Mouse (Mus musculus): Measurements from ENCODE around the gene Grip2. TPM values are rescaled to one million over a fixed set of nuclear protein-coding genes. Genes with fewer than 3 reads are reported as not detected.

The Grip2 gene
- polyA plus RNA-seq, 1 experiment from 2014 or later: 1.0 TPM

GRCm38 (mm10) chr6:91842897-91843627 is 16.0 kb upstream of the Grip2 start:
- WGBS: 3% methylated on average over 46 of the region's 46 CpGs
- Histone ChIP-seq H3K4me2 (ENCODE audit: low read depth, low read length) (peak overlapping the region; percentile 75), H3K9ac (ENCODE audit: low read length) (0 out of 2 replicates have a peak overlapping the region, but pooled peaks have one; percentile 33), H3K4me3 (replicated peaks; ENCODE audit: low read length) (peak overlapping the region; percentile 45), H3K27me3 (ENCODE audit: control insufficient read depth, insufficient read depth, low read length) (peaks cover 55% of the 10 kb centered on the region), H3K4me1 (ENCODE audit: control insufficient read depth, insufficient read depth, low read length) (no peaks in the 10 kb centered on the region; the same call in 1 of the 2 replicates), H3K36me3 (ENCODE audit: control insufficient read depth, insufficient read depth, low read length) (no peaks in the 10 kb centered on the region), H3K9me3 (replicated peaks; ENCODE audit: control insufficient read depth, low read length) (no peaks in the 10 kb centered on the region), H3K27ac (ENCODE audit: low read length) (no peak overlapping the region)
- ATAC-seq (ENCODE audit: insufficient read depth, low FRiP score): no peak

GRCm38 (mm10) chr6:91839010-91839871 is 12.2 kb upstream of the Grip2 start:
- H3K36me3 ChIP-seq (ENCODE audit: control insufficient read depth, insufficient read depth, low read length): no peaks in the 10 kb centered on the region
- no peak for ATAC-seq (ENCODE audit: insufficient read depth, low FRiP score)
- H3K27me3 ChIP-seq (ENCODE audit: control insufficient read depth, insufficient read depth, low read length): peaks cover 38% of the 10 kb centered on the region
- 10% methylated on average over 23 of the region's 23 CpGs for WGBS
- no peaks in the 10 kb centered on the region; the same call in 1 of the 2 replicates for H3K4me1 ChIP-seq (ENCODE audit: control insufficient read depth, insufficient read depth, low read length)
- H3K9ac ChIP-seq (ENCODE audit: low read length): no peak overlapping the region
- no peak overlapping the region for H3K27ac ChIP-seq (ENCODE audit: low read length)
- H3K9me3 ChIP-seq (replicated peaks; ENCODE audit: control insufficient read depth, low read length): no peaks in the 10 kb centered on the region
- H3K4me3 ChIP-seq (replicated peaks; ENCODE audit: low read length): no peak overlapping the region
- no peak overlapping the region for H3K4me2 ChIP-seq (ENCODE audit: low read depth, low read length)

- ATAC-seq (ENCODE audit: insufficient read depth, low FRiP score): no peak
- H3K4me3 ChIP-seq (replicated peaks; ENCODE audit: low read length): no peak overlapping the region
- WGBS: 47% methylated on average over 3 of the region's 3 CpGs
- no peaks in the 10 kb centered on the region for H3K9me3 ChIP-seq (replicated peaks; ENCODE audit: control insufficient read depth, low read length)
- no peak overlapping the region for H3K9ac ChIP-seq (ENCODE audit: low read length)
- no peaks in the 10 kb centered on the region for H3K27me3 ChIP-seq (ENCODE audit: control insufficient read depth, insufficient read depth, low read length)
- no peak overlapping the region for H3K27ac ChIP-seq (ENCODE audit: low read length)
- no peak overlapping the region for H3K4me2 ChIP-seq (ENCODE audit: low read depth, low read length)
- H3K36me3 ChIP-seq (ENCODE audit: control insufficient read depth, insufficient read depth, low read length): no peaks in the 10 kb centered on the region
- H3K4me1 ChIP-seq (ENCODE audit: control insufficient read depth, insufficient read depth, low read length): no peaks in the 10 kb centered on the region
These were observed 5.9 kb upstream of the Grip2 start for GRCm38 (mm10) chr6:91832863-91833440.

GRCm38 (mm10) chr6:91827926-91828325 is 876 bp upstream of the Grip2 start:
- Histone ChIP-seq H3K4me1 (ENCODE audit: control insufficient read depth, insufficient read depth, low read length) (no peaks in the 10 kb centered on the region), H3K27ac (ENCODE audit: low read length) (no peak overlapping the region), H3K4me2 (ENCODE audit: low read depth, low read length) (no peak overlapping the region), H3K4me3 (replicated peaks; ENCODE audit: low read length) (no peak overlapping the region), H3K36me3 (ENCODE audit: control insufficient read depth, insufficient read depth, low read length) (no peaks in the 10 kb centered on the region), H3K27me3 (ENCODE audit: control insufficient read depth, insufficient read depth, low read length) (no peaks in the 10 kb centered on the region), H3K9ac (ENCODE audit: low read length) (no peak overlapping the region), H3K9me3 (replicated peaks; ENCODE audit: control insufficient read depth, low read length) (no peaks in the 10 kb centered on the region)
- ATAC-seq (ENCODE audit: insufficient read depth, low FRiP score): no peak
- 81% methylated on average over 5 of the region's 5 CpGs for WGBS

- H3K4me1 ChIP-seq (ENCODE audit: control insufficient read depth, insufficient read depth, low read length): no peaks in the 10 kb centered on the region
- H3K9ac ChIP-seq (ENCODE audit: low read length): no peak overlapping the region
- no peak overlapping the region for H3K27ac ChIP-seq (ENCODE audit: low read length)
- H3K36me3 ChIP-seq (ENCODE audit: control insufficient read depth, insufficient read depth, low read length): no peaks in the 10 kb centered on the region
- ATAC-seq (ENCODE audit: insufficient read depth, low FRiP score): no peak
- 72% methylated on average over 8 of the region's 8 CpGs for WGBS
- no peaks in the 10 kb centered on the region for H3K27me3 ChIP-seq (ENCODE audit: control insufficient read depth, insufficient read depth, low read length)
- H3K4me3 ChIP-seq (replicated peaks; ENCODE audit: low read length): no peak overlapping the region
- no peak overlapping the region for H3K4me2 ChIP-seq (ENCODE audit: low read depth, low read length)
- H3K9me3 ChIP-seq (replicated peaks; ENCODE audit: control insufficient read depth, low read length): no peaks in the 10 kb centered on the region
These were observed 8.8 kb downstream of the Grip2 start for GRCm38 (mm10) chr6:91818271-91818670.

- H3K9ac ChIP-seq (ENCODE audit: low read length): no peak overlapping the region
- H3K36me3 ChIP-seq (ENCODE audit: control insufficient read depth, insufficient read depth, low read length): no peaks in the 10 kb centered on the region
- H3K4me1 ChIP-seq (ENCODE audit: control insufficient read depth, insufficient read depth, low read length): no peaks in the 10 kb centered on the region
- WGBS: 74% methylated on average over 6 of the region's 6 CpGs
- H3K27ac ChIP-seq (ENCODE audit: low read length): no peak overlapping the region
- no peak overlapping the region for H3K4me2 ChIP-seq (ENCODE audit: low read depth, low read length)
- no peak for ATAC-seq (ENCODE audit: insufficient read depth, low FRiP score)
- no peaks in the 10 kb centered on the region for H3K27me3 ChIP-seq (ENCODE audit: control insufficient read depth, insufficient read depth, low read length)
- no peak overlapping the region for H3K4me3 ChIP-seq (replicated peaks; ENCODE audit: low read length)
- H3K9me3 ChIP-seq (replicated peaks; ENCODE audit: control insufficient read depth, low read length): no peaks in the 10 kb centered on the region
These were observed 11.1 kb downstream of the Grip2 start for GRCm38 (mm10) chr6:91815976-91816375.

DNA sequence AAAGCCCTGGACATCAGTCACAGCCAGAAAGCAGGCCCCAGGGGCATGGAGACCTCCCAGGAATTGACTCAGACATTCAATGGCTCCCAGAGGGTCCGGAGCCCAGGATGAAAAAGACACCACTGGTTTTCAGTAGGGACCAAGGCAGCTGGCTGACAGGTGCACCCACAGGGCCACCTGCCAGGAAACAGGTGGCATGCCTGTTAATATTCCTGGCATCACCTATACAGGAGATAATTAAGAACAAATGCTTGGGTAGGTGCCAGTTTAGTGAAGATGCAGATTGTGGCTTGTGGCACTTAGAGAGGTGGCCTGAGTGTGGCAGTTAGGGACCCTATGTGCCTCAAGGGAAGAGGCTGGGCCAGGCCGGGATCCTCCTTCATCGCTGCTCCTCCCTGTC is 13.4 kb downstream of the Grip2 start:
- Histone ChIP-seq H3K4me3 (replicated peaks; ENCODE audit: low read length) (no peak overlapping the region), H3K4me2 (ENCODE audit: low read depth, low read length) (no peak overlapping the region), H3K9me3 (replicated peaks; ENCODE audit: control insufficient read depth, low read length) (no peaks in the 10 kb centered on the region), H3K36me3 (ENCODE audit: control insufficient read depth, insufficient read depth, low read length) (no peaks in the 10 kb centered on the region), H3K9ac (ENCODE audit: low read length) (no peak overlapping the region), H3K4me1 (ENCODE audit: control insufficient read depth, insufficient read depth, low read length) (no peaks in the 10 kb centered on the region), H3K27ac (ENCODE audit: low read length) (no peak overlapping the region), H3K27me3 (ENCODE audit: control insufficient read depth, insufficient read depth, low read length) (peaks cover 3% of the 10 kb centered on the region; the same call in 1 of the 2 replicates)
- no peak for ATAC-seq (ENCODE audit: insufficient read depth, low FRiP score)
- 71% methylated on average over 3 of the region's 3 CpGs for WGBS

DNA sequence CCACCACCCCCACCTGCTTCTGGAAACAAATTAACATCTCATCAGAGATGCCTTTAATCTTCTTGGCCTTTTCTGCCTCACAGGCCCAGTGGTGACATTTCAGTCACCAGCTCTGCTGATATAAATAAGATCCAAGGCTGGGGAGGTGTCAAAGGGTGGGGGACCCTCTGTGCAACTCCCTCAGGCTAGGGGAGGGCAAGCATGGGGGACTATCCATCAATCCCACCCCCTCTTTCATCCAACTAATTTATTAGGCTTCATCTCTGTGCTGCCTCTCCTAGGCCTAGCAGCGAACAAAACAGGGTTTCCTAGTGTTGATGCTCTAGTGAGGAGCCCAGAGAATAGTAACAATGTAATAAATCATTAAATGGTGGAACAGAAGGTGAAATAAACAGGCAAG is 17.0 kb downstream of the Grip2 start:
- no peak overlapping the region for H3K4me3 ChIP-seq (replicated peaks; ENCODE audit: low read length)
- ATAC-seq (ENCODE audit: insufficient read depth, low FRiP score): no peak
- H3K4me2 ChIP-seq (ENCODE audit: low read depth, low read length): no peak overlapping the region
- H3K9ac ChIP-seq (ENCODE audit: low read length): no peak overlapping the region
- WGBS: 44% methylated on average over 1 of the region's 1 CpGs
- H3K27me3 ChIP-seq (ENCODE audit: control insufficient read depth, insufficient read depth, low read length): peaks cover 22% of the 10 kb centered on the region
- H3K4me1 ChIP-seq (ENCODE audit: control insufficient read depth, insufficient read depth, low read length): peaks cover 12% of the 10 kb centered on the region; the same call in 1 of the 2 replicates
- no peak overlapping the region for H3K27ac ChIP-seq (ENCODE audit: low read length)
- no peaks in the 10 kb centered on the region for H3K9me3 ChIP-seq (replicated peaks; ENCODE audit: control insufficient read depth, low read length)
- H3K36me3 ChIP-seq (ENCODE audit: control insufficient read depth, insufficient read depth, low read length): no peaks in the 10 kb centered on the region

GRCm38 (mm10) chr6:91808022-91808421 is 19.0 kb downstream of the Grip2 start:
- Histone ChIP-seq H3K36me3 (ENCODE audit: control insufficient read depth, insufficient read depth, low read length) (no peaks in the 10 kb centered on the region), H3K4me1 (ENCODE audit: control insufficient read depth, insufficient read depth, low read length) (peaks cover 12% of the 10 kb centered on the region; the same call in 1 of the 2 replicates), H3K4me3 (replicated peaks; ENCODE audit: low read length) (no peak overlapping the region), H3K9me3 (replicated peaks; ENCODE audit: control insufficient read depth, low read length) (no peaks in the 10 kb centered on the region), H3K9ac (ENCODE audit: low read length) (no peak overlapping the region), H3K27ac (ENCODE audit: low read length) (no peak overlapping the region), H3K4me2 (ENCODE audit: low read depth, low read length) (no peak overlapping the region), H3K27me3 (ENCODE audit: control insufficient read depth, insufficient read depth, low read length) (peaks cover 22% of the 10 kb centered on the region)
- no peak for ATAC-seq (ENCODE audit: insufficient read depth, low FRiP score)
- WGBS: 48% methylated on average over 6 of the region's 6 CpGs
